Mouse (Mus musculus): Measurements from ENCODE around the gene Hacd2.
A peak's percentile ranks its signal among the peaks of the same experiment; 100 is the strongest.

The Hacd2 gene

DNA sequence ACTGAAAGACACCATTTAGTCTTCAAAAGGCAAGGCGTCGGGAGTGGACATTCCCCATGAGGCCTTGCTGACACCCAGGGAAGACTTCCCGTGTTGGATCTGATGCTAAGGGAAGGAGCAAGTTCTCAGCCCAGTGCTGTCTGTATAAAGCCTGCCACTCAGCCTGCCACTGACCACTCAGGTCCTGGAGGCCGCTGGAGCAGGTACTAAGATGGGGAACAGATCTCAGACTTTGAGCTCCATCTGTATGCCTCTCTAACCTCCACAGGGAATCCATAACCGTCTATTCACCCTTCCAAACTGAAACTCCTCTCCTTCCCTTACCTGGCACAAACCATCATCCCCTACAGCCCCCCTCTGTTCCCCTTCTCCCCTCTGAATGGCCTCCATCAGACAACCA, 91.3 kb downstream of the Hacd2 start:
- DNase-seq (ENCODE audit: low read depth, low spot score) = no peak

DNA sequence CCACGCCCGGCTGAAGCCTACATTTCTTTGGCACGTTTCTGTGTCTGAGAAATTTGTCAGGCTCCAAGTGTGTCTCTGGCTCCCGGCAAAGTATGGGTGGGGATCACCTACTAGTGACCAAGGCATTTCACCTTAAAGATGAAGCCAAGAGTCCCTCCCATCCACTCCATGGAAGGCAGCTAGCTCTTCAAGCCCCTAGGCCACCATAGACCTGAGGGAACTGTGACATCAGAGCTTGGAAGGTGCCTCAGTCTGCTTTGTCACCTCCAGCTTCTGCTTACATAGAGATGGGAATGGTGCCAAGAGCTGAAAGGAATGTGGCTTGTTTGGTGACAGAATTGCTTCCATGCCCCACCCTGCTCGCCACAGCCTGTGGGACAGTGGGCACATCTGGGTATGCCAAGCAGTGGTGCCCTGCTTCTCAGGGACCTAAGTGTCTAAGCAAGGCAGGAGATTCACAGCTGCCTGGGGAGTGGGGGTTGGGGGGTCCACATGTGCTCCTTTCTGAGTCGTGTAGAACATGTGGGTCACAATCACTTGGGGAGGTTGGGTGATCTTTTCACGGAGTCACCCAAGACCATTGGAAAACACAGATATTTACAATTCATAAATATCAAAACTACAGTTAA, 94.2 kb downstream of the Hacd2 start:
- DNase-seq (ENCODE audit: low read depth, low spot score) = no peak

DNA sequence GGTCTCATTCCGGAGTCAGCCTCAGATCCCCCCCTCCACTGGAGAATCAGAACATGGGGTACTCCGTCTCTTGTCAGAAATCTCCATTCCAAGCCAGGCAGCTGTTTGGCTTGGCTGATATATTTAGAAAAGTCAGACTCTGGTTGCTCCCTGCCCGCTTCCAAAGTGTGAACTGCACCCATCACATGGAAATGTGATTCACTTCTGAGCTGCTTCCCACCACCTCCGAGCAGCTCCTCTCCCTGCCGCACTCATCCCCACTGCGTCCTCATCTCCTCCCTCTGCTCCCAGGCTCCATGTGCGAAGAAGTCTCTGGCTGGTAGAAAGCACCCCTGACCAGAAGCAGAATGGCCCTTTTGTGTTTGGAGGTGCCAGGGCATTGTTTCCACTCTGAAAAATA, 95.2 kb downstream of the Hacd2 start:
- no peak for DNase-seq (ENCODE audit: low read depth, low spot score)

DNA sequence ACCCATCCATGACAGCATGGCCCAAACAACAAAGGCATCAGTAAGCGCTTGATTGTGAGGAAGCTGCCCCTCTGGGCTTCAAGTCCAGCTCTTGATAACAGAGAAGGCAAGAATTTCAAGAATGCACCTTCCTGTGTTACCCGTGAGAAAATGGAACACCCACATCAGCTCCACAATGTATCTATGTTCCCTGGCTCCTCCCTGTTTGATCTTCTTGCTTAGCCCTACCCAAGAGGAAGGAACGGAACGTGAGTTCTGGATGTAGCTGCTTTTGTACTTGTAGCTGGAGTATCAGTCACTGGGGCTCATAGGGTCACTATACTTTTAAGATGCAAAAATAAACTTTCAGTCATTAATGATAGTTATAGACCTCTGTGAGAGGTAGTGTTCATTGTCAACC, 98.4 kb downstream of the Hacd2 start:
- no peak for DNase-seq (ENCODE audit: low read depth, low spot score)

DNA sequence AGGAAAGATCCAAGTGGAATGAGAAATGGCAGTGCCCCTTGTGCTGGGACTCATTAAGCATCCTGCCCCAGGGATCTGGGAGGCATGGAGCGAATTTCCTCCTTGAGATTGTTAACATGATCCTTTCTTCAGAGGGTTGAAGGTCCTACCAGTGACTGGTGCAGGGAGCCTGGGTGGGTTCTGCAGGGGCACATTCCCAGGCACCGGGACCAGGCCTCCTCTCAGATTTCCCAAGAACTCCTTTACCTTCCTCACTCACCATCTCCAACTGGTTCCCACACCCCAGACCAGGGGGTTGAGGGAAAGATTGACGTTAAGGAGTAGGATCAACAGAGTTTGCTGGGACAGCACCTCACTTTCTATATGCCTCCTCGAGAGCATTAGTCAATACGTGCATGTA, 105.0 kb downstream of the Hacd2 start:
- no peak for DNase-seq (ENCODE audit: low read depth, low spot score)

DNA sequence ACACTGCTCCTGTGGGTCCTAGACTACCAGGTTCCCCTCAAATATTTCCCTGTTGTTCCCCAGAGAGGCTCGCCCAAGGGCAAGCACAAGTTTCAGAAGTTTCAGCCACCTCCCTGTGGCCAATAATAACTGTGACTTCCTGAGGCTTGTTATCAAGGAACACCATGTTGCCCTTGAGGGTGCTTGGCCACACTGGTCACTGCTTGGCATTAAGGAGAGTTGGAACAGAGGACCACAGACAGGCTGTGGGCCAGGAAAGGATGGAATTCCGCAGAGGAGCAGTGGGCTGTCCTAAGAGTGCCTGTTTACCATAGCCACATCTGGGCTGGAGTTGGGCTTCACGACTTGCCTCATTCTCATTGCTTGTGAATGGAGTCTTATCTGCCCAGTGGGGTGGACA, 107.9 kb downstream of the Hacd2 start:
- DNase-seq (ENCODE audit: low read depth, low spot score) = no peak

DNA sequence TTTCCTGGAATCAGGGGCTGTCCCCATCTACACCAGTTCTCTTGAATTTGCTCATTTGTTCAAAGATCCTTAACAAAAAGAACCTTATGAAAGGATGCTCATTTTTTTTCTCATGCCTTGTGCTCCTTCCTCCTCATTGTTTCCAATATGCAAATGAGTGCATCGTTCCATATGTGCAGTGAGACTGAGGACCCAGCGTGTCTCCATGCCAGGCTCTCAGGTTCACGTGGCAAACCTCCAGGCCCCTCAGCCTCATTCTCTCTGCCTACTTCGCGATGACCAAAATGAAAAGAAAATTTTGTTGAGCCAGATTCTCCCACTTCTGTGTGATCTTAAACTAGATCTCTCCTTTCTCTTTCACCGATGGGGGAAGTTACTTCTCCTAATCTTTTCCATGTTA, 117.2 kb downstream of the Hacd2 start:
- no peak for DNase-seq (ENCODE audit: low read depth, low spot score)

DNA sequence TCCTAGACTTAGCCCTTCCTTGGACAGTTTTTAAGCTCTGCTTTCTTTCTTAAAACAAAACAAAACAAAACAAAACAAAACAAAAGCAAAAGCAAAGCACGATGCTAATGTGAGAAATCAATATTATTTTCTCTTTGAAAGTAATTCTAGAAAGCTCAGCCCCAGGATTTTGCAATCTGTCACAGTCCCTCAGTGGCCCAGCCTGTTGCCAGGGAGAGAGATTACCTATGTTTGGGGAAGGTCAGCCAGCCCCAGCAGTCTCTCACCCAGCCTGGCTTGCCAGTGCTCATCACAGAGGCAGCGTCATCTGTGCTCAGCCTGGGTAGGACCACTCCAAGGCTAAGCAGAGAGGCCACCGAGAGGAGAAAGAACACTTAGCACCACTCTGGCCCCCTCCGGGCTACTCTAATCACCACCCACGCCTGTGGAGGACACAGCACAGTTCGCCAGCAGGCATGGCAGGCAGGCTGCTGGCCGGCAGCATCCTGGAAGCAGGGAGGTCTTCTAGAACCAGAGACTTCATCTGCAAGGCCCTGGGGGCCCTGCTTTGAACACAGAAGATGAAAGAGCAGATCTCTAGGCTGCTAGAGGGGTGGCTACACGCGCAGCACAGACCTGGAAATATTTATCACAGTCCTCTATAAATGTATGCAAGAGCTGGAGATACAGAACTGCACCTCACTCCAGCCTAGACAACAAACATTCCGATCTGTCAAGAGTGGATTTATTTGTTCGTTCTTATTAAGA, 117.8 kb downstream of the Hacd2 start:
- no peak for DNase-seq (ENCODE audit: low read depth, low spot score)

DNA sequence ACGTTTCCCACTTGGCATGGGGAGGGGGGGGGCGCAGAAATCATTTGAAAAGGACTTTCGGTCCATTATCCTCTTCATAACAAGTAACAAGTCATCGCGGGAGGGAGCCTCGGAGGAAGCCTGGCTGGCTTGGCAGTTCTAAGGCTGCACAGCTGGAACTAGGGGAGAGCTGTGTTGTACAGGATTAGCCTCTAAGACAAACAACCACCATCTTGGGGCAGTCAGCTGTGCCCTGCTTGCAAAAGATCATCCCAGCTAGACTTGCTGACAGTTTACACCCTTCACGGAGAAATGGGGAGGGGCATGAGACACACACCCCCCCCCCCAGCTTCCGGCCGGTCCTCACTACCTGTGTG, 118.4 kb downstream of the Hacd2 start:
- no peak for DNase-seq (ENCODE audit: low read depth, low spot score)

DNA sequence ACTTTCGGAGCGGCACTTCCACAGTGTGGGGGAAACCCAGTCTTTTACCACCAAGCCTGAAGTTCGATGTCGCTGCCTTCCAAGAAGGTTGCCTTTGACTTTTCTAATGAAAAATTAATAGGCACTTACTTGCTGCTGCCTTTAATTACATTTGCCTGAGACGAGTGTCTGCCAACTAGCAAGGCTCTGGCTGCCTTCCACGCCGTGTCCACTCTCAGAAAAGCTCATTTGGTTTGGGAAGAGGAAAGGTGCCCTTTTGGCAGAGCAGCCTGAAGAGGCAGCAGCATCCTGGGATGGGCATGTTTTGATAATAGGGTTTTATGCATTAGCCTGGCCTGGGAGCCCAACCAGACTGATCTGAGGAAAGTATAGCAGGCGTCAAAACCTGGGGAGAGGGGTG, 119.6 kb downstream of the Hacd2 start:
- DNase-seq (ENCODE audit: low read depth, low spot score) = no peak

DNA sequence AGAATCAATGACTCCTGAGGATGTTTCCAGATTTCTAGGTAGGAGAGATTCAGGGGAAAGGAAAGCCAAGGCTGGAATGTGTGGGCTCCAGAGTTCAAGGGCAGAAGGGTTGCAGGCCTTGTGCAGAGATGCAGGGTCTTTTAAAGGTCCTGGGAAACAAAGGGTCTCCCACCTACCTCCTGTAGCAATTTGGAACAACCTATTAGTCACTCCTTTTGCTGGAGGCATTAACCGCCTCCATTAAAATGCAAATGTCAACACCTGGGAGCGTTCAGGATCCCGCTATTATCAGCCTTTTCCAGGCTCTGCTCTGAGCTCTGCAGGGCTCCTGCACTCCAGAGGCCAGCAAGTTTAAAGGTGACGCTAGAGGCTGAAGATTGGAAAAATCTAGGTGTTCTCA, 123.9 kb downstream of the Hacd2 start:
- peak; percentile 49 for DNase-seq (ENCODE audit: low read depth, low spot score)

DNA sequence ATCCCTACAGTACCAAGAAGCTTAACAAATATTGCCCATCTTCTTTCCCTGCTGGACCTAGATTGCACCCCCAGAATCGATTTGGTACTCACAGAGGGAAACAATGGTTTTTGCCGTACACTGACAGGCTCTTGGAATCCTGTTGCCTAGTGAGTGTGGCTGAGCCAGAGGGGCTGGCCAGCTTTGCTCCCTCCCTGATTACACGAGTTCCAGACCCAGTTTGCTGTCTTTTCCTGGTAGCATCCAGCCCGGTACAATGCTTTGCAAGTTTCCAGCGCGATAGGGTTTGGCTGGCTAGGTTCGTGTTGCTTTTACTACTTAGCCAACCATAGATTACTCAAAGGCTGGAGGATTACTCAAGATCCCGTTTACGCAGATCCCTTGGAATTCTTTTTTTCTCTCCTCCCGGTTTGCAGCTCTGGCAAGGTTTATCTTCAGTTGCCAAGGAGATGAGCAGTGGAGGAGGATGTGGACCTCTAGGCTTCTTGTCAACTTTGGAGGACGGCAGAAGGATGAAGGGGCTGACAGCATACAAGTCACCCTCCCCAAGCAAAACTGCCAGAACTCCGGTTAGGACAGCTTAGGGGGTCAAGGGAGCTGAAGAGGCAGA, 131.0 kb downstream of the Hacd2 start:
- no peak for DNase-seq (ENCODE audit: low read depth, low spot score)

DNA sequence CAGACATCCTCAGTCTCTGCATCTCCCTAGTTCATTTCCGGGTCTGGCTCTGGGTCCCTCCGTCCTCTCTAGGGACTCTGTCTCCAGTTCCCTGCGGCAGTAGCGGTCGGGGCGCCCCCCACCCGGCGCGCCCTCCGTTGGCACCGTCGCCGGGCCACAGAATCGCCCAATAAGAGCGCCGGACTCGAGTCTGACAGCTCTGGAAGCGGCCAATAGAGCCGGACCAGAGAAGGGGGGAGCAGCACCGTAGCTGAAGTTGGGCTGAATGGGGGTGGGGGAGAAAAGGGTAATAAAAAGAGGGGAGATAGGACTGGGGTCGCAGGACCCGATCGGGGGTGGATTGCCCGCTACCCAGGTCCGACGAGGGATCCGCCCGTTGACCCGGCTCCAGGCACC, 132.0 kb downstream of the Hacd2 start:
- DNase-seq (ENCODE audit: low read depth, low spot score) = no peak

DNA sequence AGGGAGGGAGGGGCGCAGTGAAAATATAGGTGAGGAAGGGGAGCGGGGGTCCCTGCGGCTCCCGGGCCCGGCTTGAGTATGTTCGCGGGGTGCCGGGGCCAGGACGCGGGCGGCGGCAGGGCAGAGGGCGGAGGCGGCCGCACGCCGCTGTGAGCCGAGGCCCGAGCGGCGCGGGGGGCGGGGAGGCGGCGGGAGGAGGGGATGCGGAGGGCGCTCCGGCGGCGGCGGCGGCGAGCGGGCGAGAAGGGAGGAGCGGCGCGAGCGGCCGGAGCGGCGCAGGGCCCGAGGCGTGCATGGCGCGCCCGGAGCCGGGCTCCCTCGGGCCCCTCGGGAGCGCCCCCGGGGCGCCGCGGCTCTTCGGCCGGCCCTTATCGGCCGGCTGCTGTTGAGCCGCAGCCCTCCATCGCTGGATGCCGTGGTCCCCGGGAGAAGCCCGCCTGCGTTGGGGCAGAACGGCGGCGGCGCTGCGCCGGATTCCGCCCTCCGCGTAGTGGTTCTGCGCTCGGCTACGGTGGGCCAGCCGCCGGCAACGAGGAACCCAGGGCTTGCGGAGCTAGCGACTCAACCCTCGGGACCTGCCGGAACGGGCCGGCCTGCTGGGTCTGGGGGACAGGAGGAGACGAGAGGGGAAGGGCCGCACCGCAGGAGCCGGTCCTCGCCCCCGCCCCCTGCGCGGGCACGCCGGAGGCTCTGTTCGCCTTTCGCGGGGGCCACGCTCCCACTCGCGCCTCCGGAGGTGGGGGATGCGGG, 132.6 kb downstream of the Hacd2 start, which contains the start of gene Adcy5:
Adcy5 (plus strand) TSS at position 237 of the 750 bp plus-strand sequence.
- DNase-seq (ENCODE audit: low read depth, low spot score) = no peak

DNA sequence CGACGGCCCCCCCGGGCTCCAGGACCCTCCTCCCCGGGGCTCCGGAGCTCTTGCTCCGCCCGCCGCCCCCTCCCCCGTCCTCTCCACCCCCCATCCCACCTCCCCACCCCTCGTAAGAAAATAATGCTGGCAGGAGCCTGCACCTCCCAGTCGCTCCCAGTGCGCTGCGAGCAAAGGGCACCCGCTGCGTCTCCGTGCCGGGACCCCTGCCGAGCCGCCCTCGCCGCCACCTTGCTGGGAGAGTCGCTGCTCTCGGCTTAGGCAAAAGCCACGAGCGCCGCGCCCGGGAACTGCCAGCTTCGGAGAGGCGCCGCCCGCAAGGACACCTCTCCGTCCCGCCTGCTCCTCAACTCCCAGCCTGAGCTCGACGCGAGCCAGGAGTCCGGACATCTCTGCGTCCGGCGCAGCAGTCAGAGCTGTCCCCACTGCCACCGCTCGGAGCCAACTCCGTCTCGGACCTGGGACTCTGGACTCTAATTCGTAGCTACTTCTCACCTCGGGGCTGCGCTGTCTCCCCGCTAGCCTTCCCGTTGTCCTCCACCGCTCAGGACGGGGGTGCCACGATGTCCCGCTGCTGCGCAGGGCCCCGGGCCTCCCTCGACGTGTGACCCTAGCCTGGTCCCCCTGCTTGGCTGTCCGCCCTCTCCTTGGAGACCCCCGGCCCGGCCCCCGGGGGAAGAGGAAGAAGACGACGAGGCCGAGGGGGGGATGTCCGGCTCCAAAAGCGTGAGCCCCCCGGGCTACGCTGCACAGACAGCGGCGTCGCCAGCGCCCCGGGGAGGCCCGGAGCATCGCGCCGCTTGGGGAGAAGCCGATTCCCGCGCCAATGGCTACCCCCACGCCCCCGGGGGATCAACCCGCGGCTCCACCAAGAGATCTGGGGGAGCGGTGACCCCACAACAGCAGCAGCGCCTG, 133.4 kb downstream of the Hacd2 start:
- no peak for DNase-seq (ENCODE audit: low read depth, low spot score)

DNA sequence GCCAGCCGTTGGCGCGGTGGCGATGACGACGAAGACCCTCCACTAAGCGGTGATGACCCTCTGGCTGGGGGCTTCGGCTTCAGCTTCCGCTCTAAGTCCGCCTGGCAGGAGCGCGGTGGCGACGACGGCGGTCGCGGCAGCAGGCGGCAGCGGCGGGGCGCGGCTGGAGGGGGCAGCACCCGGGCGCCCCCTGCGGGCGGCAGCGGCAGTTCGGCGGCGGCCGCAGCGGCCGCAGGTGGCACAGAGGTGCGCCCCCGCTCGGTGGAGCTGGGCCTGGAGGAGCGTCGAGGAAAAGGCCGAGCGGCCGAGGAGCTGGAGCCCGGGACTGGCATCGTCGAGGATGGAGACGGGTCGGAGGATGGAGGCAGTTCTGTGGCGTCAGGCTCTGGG, 134.1 kb downstream of the Hacd2 start:
- no peak for DNase-seq (ENCODE audit: low read depth, low spot score)

DNA sequence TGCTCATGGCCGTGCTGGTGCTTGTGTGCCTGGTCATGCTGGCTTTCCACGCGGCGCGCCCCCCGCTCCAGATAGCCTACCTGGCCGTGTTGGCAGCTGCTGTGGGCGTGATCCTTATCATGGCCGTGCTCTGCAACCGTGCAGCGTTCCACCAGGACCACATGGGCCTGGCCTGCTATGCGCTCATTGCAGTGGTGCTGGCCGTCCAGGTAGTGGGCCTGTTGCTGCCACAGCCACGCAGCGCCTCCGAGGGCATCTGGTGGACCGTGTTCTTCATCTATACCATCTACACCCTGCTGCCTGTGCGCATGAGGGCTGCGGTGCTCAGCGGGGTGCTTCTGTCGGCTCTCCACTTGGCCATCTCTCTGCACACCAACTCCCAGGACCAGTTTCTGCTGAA, 134.6 kb downstream of the Hacd2 start:
- DNase-seq (ENCODE audit: low read depth, low spot score) = no peak
